Mouse (Mus musculus): ENCODE results near the gene Lsamp.
"Not testable (repeated sequence)": the region's sequence is repeated elsewhere in the genome, so short reads cannot be mapped to it uniquely, and the experiment has no call there.

The Lsamp gene

DNA sequence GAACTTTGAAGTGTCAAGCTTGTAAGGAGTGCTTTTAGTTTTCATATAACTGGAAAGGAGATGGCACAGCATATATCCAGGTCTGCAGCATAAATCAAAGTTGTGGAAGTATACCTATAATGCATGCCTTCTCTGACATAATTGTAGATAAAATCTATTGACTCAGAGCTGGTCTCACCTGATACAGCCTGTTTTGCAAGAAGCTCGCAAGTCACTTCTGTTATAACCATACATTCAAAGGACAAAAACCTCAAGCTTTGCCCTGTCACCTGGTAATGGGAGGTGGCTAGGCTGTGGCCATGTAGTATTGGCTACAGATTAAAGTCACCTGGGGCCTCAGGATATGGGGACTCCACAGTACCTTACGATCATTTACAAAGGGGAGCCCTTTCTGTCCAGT, 507.4 kb downstream of the Lsamp start:
- no peak for DNase-seq (ENCODE audit: low spot score)

DNA sequence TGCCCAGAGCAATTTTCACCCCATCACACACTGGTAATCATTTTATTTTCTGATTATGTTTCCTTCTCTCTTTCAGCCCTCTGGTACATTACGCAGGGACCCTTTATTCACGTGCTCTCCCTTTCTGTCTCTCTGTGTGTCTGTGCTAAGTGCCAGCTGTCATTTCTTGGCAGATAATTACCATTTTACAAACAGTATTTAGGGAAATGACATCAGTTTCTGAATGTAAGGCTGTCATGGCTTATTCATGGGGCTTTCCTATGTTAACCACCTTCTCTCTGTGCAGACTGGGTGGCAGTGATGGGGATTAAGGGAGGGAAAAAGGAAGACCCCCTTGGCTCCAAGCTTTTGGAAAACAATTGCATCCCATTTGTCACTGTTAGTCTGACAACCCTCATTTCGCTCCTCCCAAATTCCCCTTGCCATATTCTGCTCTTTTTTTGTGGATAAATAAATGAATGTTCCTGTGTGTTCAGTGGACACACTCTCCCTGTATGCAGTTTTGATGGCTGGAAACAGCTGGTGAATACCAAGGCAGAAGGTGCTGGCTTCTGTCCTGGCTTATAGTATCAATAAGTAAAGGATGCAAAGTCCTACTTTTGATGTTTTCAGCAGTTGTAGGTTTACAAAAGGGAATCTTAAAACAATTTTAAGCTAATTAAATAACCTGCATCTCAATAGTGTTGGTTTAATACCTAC, 520.2 kb downstream of the Lsamp start:
- no peak for DNase-seq (ENCODE audit: low spot score)

GRCm38 (mm10) chr16:40509146-40510030, 525.2 kb downstream of the Lsamp start:
- DNase-seq (ENCODE audit: low spot score) = no peak

- no peak for DNase-seq (ENCODE audit: low spot score)
These were observed 552.6 kb downstream of the Lsamp start for GRCm38 (mm10) chr16:40536754-40537153.

- no peak for DNase-seq (ENCODE audit: low spot score)
These were observed 565.5 kb downstream of the Lsamp start for GRCm38 (mm10) chr16:40549663-40550062.

GRCm38 (mm10) chr16:40555608-40556007, 571.4 kb downstream of the Lsamp start:
- DNase-seq (ENCODE audit: low spot score) = no peak

- DNase-seq (ENCODE audit: low spot score) = no peak
These were observed 573.6 kb downstream of the Lsamp start for GRCm38 (mm10) chr16:40557680-40558249.

DNA sequence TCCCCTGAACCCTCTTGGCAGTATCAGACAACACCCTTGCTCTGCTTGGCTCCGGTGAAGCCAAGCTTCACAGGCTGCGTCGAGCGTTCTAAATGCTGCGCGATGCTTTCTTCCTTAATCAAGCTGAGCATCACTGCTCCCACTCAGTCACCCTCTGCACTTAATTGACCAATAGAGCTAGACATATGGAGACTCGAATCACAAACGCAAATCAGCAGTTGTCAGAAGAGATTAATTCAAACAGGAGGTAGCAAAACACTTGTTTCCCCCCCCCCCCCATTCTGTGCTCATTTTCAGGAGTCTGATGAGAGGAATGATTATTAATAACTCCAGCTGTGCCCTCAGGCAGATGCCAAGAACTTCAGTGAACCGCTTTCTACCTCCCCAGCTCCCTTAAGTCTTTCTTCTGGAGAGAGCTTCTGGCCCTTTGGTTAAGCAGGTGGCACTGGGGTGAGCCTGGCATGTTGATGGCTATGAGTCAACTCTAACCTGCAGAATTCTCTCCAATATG, 583.3 kb downstream of the Lsamp start:
- no peak for DNase-seq (ENCODE audit: low spot score)

GRCm38 (mm10) chr16:40572085-40572745, 588.1 kb downstream of the Lsamp start:
- DNase-seq (ENCODE audit: low spot score) = no peak

- DNase-seq (ENCODE audit: low spot score) = peak; percentile 12
These were observed 597.9 kb downstream of the Lsamp start for GRCm38 (mm10) chr16:40582076-40582475.

DNA sequence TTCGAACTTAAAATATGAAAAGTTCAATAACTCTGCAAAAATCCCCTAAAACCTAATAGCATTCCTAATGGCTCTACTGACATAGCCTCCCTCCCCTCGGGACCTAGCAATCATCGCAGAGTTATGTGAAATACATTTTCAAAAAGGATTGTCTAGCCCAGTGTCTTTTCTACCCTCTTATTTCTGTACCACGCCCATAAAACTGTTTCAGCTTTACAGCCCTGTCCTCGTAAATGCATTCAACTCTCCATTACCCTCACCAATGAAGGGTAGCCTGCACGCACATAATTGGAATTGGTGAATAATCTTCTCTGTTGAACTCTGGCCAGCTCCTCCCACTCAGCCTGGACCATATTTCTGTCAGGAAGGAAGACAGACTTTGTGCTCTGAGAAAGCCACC, 609.0 kb downstream of the Lsamp start:
- no peak for DNase-seq (ENCODE audit: low spot score)

- no peak for DNase-seq (ENCODE audit: low spot score)
These were observed 617.5 kb downstream of the Lsamp start for GRCm38 (mm10) chr16:40601431-40602387.

- no peak for DNase-seq (ENCODE audit: low spot score)
These were observed 623.3 kb downstream of the Lsamp start for GRCm38 (mm10) chr16:40607509-40607908.

GRCm38 (mm10) chr16:40616697-40617096, 632.5 kb downstream of the Lsamp start:
- DNase-seq (ENCODE audit: low spot score) = not testable (repeated sequence)

- DNase-seq (ENCODE audit: low spot score) = not testable (repeated sequence)
These were observed 636.9 kb downstream of the Lsamp start for GRCm38 (mm10) chr16:40621086-40621485.

DNA sequence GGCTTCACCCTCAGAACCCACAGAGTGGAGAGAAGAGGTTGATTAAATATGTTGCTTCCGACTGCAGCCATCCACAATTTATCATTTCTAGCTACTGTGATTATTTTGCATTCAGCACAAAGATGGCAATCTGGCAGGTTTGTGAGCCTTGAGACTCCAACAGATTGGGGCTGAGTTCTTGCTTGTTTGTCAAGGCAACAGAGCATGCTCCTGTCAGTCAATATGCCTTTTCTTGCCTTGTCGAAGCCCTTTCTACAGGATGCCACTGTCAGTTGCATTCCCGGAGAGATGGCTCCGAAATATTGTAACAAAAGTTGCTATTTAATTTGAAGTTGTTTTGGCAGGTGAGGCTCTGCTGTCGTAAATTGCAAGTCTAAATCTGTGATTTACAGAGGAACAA, 643.0 kb downstream of the Lsamp start:
- no peak for DNase-seq (ENCODE audit: low spot score)

GRCm38 (mm10) chr16:40639621-40640371, 655.6 kb downstream of the Lsamp start:
- peak; percentile 12 for DNase-seq (ENCODE audit: low spot score)

GRCm38 (mm10) chr16:40652800-40653199, 668.6 kb downstream of the Lsamp start:
- DNase-seq (ENCODE audit: low spot score) = no peak

DNA sequence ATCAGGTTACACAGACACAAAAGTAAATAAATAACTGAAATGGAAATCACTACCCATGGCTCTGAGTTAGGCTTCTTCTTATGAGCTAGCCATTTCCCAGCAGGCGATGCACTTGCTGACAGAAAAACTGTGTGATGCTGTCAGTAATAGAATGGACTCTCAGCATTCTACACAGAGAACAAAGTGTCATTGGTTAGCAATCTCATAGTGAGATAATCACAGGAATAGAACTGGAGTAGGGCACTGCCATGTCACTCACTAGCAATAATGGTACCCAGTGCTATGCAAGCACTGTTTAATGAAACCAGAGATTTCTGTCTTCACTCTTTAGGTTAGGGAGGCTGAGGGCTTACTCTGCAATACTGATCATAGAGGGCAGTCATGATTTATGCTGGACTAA, 669.3 kb downstream of the Lsamp start:
- no peak for DNase-seq (ENCODE audit: low spot score)

DNA sequence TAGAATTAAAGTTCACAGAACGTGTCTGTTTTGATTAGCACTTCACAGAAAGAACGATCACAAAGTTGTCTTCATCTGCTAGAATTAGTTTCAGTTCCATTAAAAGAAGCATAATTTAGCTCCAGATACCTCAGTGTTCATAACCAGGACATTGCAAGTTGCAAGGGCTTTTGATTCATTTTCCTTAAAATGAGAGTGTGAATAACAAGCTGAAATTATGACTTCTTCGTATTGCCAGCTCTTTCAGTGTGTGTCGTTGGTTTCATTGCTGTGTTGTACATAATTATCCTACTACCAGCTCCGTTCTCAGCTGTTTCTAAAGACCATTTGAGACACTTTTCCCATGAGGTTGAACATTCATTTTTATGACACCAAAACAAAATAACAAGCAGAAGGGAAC, 672.2 kb downstream of the Lsamp start:
- no peak for DNase-seq (ENCODE audit: low spot score)
